Mouse (Mus musculus): ENCODE results near the gene Slc25a36.

DNA sequence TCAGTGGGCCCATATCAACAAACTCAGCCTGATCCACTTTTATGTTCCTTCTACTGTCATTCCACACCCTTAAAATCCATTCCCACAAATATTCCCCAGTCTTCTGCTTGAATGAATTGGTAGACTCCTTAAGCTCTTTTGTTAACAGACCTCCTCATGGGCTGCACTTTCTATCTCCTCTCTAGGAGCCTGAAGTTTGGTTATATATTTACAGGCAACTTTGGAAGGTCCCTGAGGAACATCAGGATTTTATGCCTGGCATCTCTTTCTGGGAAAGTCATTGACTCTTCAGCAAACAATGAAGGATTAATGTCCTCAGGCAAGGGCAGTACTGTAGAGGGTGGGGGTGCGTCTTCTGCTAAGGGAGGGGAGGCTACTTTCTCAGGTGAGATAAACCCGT, 10.5 kb upstream of the Slc25a36 start:
- TF ChIP-seq TAL1 (IDR thresholded peaks at IDR 0.05; ENCODE audit: low read length) = no peak
- TF ChIP-seq GATA1 (IDR thresholded peaks at IDR 0.05; ENCODE audit: low read length) = no peak
